Mouse (Mus musculus): Measurements from ENCODE around the gene Gpatch4. TPM values are rescaled to one million over a fixed set of nuclear protein-coding genes. Genes with fewer than 3 reads are reported as not detected.
A peak's percentile ranks its signal among the peaks of the same experiment; 100 is the strongest.

The Gpatch4 gene
- polyA plus RNA-seq, 1 experiment, result 11.7 TPM

DNA sequence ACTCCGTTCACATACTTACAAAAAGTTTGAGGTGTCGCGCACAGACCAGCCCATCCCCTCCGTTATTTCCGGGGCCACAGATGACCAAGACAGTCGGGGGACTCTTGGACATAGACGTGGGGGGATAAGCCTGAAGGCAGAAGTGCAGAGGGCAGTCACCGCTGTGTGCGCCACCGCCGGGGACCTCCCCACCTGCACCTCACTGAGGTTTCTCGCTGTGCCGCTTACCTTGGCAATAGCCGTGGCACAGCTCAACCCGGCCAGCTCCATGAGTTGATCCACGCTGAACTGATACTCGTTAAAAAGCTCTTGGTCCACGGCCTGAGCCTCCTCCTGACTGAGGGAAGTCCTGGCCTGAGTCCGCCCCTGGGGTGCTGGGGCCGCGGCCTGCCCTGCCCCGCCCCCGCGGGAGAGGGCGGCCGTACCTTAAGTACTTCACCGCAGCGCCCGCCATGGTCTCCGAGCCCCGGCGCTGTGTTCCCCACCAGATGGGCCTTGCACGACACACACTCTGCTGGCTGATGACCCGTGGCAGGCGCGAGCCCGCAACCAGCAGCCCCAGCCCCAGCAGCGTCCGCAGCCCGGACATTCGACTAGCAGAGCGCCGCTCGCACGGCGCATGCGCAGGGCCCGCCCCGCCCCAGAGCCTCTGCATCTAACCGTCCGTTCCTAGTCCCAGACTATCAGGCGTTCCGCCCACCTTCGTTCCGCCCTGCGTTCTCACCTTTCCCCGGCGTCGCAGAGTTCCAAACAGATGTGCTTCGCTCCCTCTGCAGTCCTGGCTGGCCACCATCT, 15.2 kb downstream of the Gpatch4 start, which contains the start of gene Naxe:
Gene Naxe, minus strand, starts transcription at position 594 of the 795 bp plus-strand sequence.
- Histone ChIP-seq H3K36me3 (ENCODE audit: control insufficient read depth, insufficient read depth) (no peaks in the 10 kb centered on the region), H3ac (ENCODE audit: control insufficient read depth, insufficient read length) (peak within 1 kb of the TSS; percentile 55), H3K79me2 (ENCODE audit: control insufficient read depth, insufficient read depth) (peaks cover 4% of the 10 kb centered on the region), H3K4me2 (ENCODE audit: low read depth) (peak within 1 kb of the TSS; percentile 93), H3K4me3 (peak within 1 kb of the TSS; percentile 61), H3K27me3 (ENCODE audit: control insufficient read depth, insufficient read depth, insufficient read length) (no peaks in the 10 kb centered on the region)
- TF ChIP-seq POLR2A (IDR thresholded peaks at IDR 0.05; ENCODE audit: insufficient read length, low read depth), result peak; percentile 93
- peak in 1 of 3 experiments; percentile 35 for TF ChIP-seq MYOG (IDR thresholded peaks at IDR 0.05; ENCODE audit: control insufficient read depth in 1 of 3, insufficient read depth in 1 of 3, insufficient read length in 2 of 3, low read depth in 2 of 3)
- TF ChIP-seq E2F4 (IDR thresholded peaks at IDR 0.05; ENCODE audit: insufficient read depth), result no peak
- TF ChIP-seq POLR2AphosphoS2 (IDR thresholded peaks at IDR 0.05; ENCODE audit: insufficient read length, low read depth), result peak; percentile 84
- TF ChIP-seq TCF12 (IDR thresholded peaks at IDR 0.05; ENCODE audit: insufficient read depth, poor library complexity, severe bottlenecking), result no peak
- no peak for TF ChIP-seq CEBPB (IDR thresholded peaks at IDR 0.05; ENCODE audit: insufficient read depth, poor library complexity, severe bottlenecking)
- TF ChIP-seq REST (IDR thresholded peaks at IDR 0.05; ENCODE audit: insufficient read depth, insufficient read length), result no peak

DNA sequence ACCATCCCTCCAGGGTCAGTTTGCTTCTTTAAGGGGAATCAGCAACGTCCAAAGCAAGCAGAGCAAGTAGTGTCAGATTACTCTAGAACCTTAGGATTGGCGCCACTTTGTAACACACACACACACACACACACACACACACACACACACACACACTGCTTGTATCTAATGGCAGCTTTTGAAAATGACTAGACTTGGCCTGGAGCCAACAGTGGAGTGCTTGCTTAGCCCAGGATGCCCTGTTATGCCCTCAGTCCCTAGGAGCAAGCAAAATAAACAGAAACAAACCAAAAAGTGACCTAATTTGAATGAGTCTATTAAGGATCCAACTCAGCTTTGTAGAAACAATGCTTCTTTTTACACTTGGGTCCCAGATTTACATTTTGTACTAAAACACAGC, 25.5 kb downstream of the Gpatch4 start:
- Histone ChIP-seq H3K4me3 (no peak overlapping the region), H3K36me3 (ENCODE audit: control insufficient read depth, insufficient read depth) (no peaks in the 10 kb centered on the region), H3K4me2 (ENCODE audit: low read depth) (no peak overlapping the region), H3K79me2 (ENCODE audit: control insufficient read depth, insufficient read depth) (no peaks in the 10 kb centered on the region), H3K27me3 (ENCODE audit: control insufficient read depth, insufficient read depth, insufficient read length) (peaks cover 7% of the 10 kb centered on the region), H3ac (ENCODE audit: control insufficient read depth, insufficient read length) (no peak overlapping the region)
- TF ChIP-seq TCF3 (IDR thresholded peaks at IDR 0.05; ENCODE audit: insufficient read length, low read depth) (no peak), USF1 (IDR thresholded peaks at IDR 0.05; ENCODE audit: low read depth) (no peak), MYOD1 (IDR thresholded peaks at IDR 0.05; ENCODE audit: control insufficient read depth in 1 of 3, insufficient read length in 2 of 3, low read depth in 2 of 3) (no peak), POLR2AphosphoS2 (IDR thresholded peaks at IDR 0.05; ENCODE audit: insufficient read length, low read depth) (no peak), SRF (IDR thresholded peaks at IDR 0.05; ENCODE audit: control insufficient read depth, insufficient read length, low read depth) (no peak), POLR2A (IDR thresholded peaks at IDR 0.05; ENCODE audit: insufficient read length, low read depth) (no peak)

DNA sequence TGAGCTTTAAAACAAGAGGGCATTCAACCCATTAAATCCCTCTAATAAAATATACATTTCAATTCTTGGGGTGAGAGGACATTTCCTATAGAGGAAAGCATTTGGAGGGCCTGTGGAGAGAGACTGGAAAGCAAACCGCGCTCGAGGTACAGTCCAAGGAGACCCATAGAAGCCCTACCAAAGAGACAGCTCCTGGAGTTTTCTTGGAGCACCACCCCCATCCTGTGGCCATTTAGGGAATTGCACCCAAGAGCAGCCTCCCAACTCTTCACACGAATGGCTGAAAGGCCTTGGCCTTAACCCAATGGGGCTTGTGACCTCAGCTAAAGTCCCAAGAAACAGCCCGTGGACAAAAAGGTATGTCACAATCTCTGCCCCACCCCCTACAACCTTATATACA, 28.9 kb downstream of the Gpatch4 start:
- peaks cover 14% of the 10 kb centered on the region for H3K27me3 ChIP-seq (ENCODE audit: control insufficient read depth, insufficient read depth, insufficient read length)
- H3K79me2 ChIP-seq (ENCODE audit: control insufficient read depth, insufficient read depth), result no peaks in the 10 kb centered on the region
- H3ac ChIP-seq (ENCODE audit: control insufficient read depth, insufficient read length), result no peak overlapping the region
- H3K4me3 ChIP-seq, result no peak overlapping the region
- TF ChIP-seq TCF12 (IDR thresholded peaks at IDR 0.05; ENCODE audit: insufficient read depth, poor library complexity, severe bottlenecking) (no peak), CEBPB (IDR thresholded peaks at IDR 0.05; ENCODE audit: insufficient read depth, poor library complexity, severe bottlenecking) (no peak), E2F4 (IDR thresholded peaks at IDR 0.05; ENCODE audit: insufficient read depth) (no peak), SRF (IDR thresholded peaks at IDR 0.05; ENCODE audit: control insufficient read depth, insufficient read length, low read depth) (no peak), POLR2A (IDR thresholded peaks at IDR 0.05; ENCODE audit: insufficient read length, low read depth) (no peak), TCF3 (IDR thresholded peaks at IDR 0.05; ENCODE audit: insufficient read length, low read depth) (no peak), POLR2AphosphoS2 (IDR thresholded peaks at IDR 0.05; ENCODE audit: insufficient read length, low read depth) (no peak), USF1 (IDR thresholded peaks at IDR 0.05; ENCODE audit: low read depth) (no peak), MYOD1 (IDR thresholded peaks at IDR 0.05; ENCODE audit: control insufficient read depth in 1 of 3, insufficient read length in 2 of 3, low read depth in 2 of 3) (no peak), MAX (IDR thresholded peaks at IDR 0.05; ENCODE audit: low read depth) (no peak), REST (IDR thresholded peaks at IDR 0.05; ENCODE audit: insufficient read depth, insufficient read length) (no peak), MYOG (IDR thresholded peaks at IDR 0.05; ENCODE audit: control insufficient read depth in 1 of 3, insufficient read depth in 1 of 3, insufficient read length in 2 of 3, low read depth in 2 of 3) (no peak)
- H3K4me2 ChIP-seq (ENCODE audit: low read depth), result no peak overlapping the region
- H3K36me3 ChIP-seq (ENCODE audit: control insufficient read depth, insufficient read depth), result no peaks in the 10 kb centered on the region

DNA sequence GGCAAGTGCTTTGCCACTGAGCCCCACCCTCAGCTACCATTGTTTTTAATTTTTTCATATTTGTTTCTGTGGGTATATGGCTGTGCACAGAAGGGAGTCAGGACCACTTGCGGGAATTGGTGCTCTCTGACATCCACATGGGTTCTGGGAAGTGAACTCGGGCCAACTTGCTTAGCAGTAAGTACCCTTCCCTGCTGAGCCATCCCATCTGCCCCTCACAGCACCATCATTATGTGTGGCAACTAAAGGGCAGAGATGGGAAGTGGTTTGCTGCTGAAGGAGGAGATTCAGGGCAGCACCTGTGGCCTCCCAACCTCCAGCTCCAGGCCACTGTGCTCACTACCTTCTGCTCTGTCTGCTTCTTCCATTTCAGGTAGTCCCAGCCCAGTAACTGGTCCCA, 30.7 kb downstream of the Gpatch4 start:
- Histone ChIP-seq H3K4me2 (ENCODE audit: low read depth) (no peak overlapping the region), H3K79me2 (ENCODE audit: control insufficient read depth, insufficient read depth) (no peaks in the 10 kb centered on the region), H3K27me3 (ENCODE audit: control insufficient read depth, insufficient read depth, insufficient read length) (peaks cover 14% of the 10 kb centered on the region), H3ac (ENCODE audit: control insufficient read depth, insufficient read length) (no peak overlapping the region), H3K4me3 (no peak overlapping the region), H3K36me3 (ENCODE audit: control insufficient read depth, insufficient read depth) (no peaks in the 10 kb centered on the region)
- TF ChIP-seq MYOD1 (IDR thresholded peaks at IDR 0.05; ENCODE audit: control insufficient read depth in 1 of 3, insufficient read length in 2 of 3, low read depth in 2 of 3) (no peak), TCF12 (IDR thresholded peaks at IDR 0.05; ENCODE audit: insufficient read depth, poor library complexity, severe bottlenecking) (no peak), CEBPB (IDR thresholded peaks at IDR 0.05; ENCODE audit: insufficient read depth, poor library complexity, severe bottlenecking) (no peak), POLR2AphosphoS2 (IDR thresholded peaks at IDR 0.05; ENCODE audit: insufficient read length, low read depth) (no peak), SRF (IDR thresholded peaks at IDR 0.05; ENCODE audit: control insufficient read depth, insufficient read length, low read depth) (no peak), POLR2A (IDR thresholded peaks at IDR 0.05; ENCODE audit: insufficient read length, low read depth) (no peak), REST (IDR thresholded peaks at IDR 0.05; ENCODE audit: insufficient read depth, insufficient read length) (no peak)

DNA sequence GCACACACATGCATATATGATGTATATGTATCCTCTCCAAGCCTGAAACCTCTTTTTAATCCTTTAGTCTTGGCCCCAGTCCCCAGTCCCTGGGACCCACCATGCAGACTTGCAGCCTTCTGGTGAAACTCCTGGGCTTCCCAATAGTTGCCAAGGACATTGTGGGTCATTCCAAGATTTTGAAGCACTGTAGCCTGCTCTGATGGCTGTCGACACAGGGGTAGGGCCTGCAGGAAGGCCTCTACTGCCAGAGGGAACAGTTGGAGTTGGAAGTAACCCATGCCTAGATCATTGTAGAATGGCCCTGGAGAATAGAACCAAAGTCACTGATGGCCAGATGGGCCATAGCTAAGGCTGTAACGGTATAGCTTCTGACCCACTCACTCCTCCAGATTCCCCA, 31.4 kb downstream of the Gpatch4 start:
- no peak for TF ChIP-seq REST (IDR thresholded peaks at IDR 0.05; ENCODE audit: insufficient read depth, insufficient read length)
- no peak for TF ChIP-seq MYOD1 (IDR thresholded peaks at IDR 0.05; ENCODE audit: control insufficient read depth in 1 of 3, insufficient read length in 2 of 3, low read depth in 2 of 3)
- TF ChIP-seq TCF12 (IDR thresholded peaks at IDR 0.05; ENCODE audit: insufficient read depth, poor library complexity, severe bottlenecking), result no peak
- no peak for TF ChIP-seq E2F4 (IDR thresholded peaks at IDR 0.05; ENCODE audit: insufficient read depth)
- no peak for TF ChIP-seq POLR2A (IDR thresholded peaks at IDR 0.05; ENCODE audit: insufficient read length, low read depth)
- no peak for TF ChIP-seq MYOG (IDR thresholded peaks at IDR 0.05; ENCODE audit: control insufficient read depth in 1 of 3, insufficient read depth in 1 of 3, insufficient read length in 2 of 3, low read depth in 2 of 3)
- TF ChIP-seq MAX (IDR thresholded peaks at IDR 0.05; ENCODE audit: low read depth), result no peak
- no peak for TF ChIP-seq USF1 (IDR thresholded peaks at IDR 0.05; ENCODE audit: low read depth)
- no peak for TF ChIP-seq POLR2AphosphoS2 (IDR thresholded peaks at IDR 0.05; ENCODE audit: insufficient read length, low read depth)
- no peak for TF ChIP-seq TCF3 (IDR thresholded peaks at IDR 0.05; ENCODE audit: insufficient read length, low read depth)
- TF ChIP-seq SRF (IDR thresholded peaks at IDR 0.05; ENCODE audit: control insufficient read depth, insufficient read length, low read depth), result no peak
- no peak for TF ChIP-seq CEBPB (IDR thresholded peaks at IDR 0.05; ENCODE audit: insufficient read depth, poor library complexity, severe bottlenecking)
- no peaks in the 10 kb centered on the region for H3K36me3 ChIP-seq (ENCODE audit: control insufficient read depth, insufficient read depth)
- H3K4me3 ChIP-seq, result no peak overlapping the region
- no peak overlapping the region for H3ac ChIP-seq (ENCODE audit: control insufficient read depth, insufficient read length)
- no peaks in the 10 kb centered on the region for H3K79me2 ChIP-seq (ENCODE audit: control insufficient read depth, insufficient read depth)
- H3K27me3 ChIP-seq (ENCODE audit: control insufficient read depth, insufficient read depth, insufficient read length), result peaks cover 14% of the 10 kb centered on the region
- no peak overlapping the region for H3K4me2 ChIP-seq (ENCODE audit: low read depth)

Measured in myocyte (in vitro differentiated cells).